Mouse (Mus musculus) cerebellum, postnatal 14 days (tissue): ENCODE measurements around the gene Setd7.
A peak's percentile ranks its signal among the peaks of the same experiment; 100 is the strongest.
"Not testable (repeated sequence)": the region's sequence is repeated elsewhere in the genome, so short reads cannot be mapped to it uniquely, and the experiment has no call there.

Experiments
- DNase-seq, 2 experiments: peaks; one replicate each; pipeline ENCODE4 v3.0.0; 2021; ENCODE audit warnings: mixed read lengths in 2 of 2

Setd7 gene

DNA sequence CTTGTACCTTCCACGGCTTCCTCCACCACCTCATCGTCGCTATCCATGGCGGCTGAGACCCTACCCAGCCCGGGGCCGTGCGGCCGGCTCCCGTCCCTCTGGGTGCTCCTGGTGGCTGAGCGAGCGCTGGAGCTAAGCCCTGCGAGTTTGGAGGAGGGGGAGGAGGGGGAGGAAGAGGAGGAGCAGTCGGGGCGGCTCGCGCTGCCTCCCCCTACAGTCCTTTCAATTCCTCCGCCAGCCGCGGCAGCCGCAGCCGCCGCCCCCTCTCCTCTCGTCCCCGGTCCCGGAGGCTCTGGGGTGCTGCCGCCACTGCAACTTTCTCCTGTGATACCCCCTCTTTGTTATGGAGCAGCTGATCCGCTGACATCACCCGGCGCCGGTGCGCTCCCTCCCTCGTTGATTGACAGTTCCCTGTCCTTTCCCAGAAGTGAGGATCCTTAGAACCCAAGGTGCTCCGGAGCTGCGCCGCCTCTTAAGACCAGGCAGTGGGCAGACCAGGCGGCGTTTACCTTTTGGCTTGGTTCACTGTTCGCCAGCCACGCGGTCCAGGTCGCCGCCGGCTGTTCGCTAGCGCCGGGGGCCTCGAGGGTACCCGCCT is at the start of gene Setd7:
TSS of gene Setd7 (minus strand) at position 369 of the 598 bp plus-strand sequence.
- DNase-seq = peak; percentile 80 to 84

GRCm38 (mm10) chr3:51604489-51604888 is 43.8 kb upstream of the Setd7 start:
- no peak for DNase-seq

DNA sequence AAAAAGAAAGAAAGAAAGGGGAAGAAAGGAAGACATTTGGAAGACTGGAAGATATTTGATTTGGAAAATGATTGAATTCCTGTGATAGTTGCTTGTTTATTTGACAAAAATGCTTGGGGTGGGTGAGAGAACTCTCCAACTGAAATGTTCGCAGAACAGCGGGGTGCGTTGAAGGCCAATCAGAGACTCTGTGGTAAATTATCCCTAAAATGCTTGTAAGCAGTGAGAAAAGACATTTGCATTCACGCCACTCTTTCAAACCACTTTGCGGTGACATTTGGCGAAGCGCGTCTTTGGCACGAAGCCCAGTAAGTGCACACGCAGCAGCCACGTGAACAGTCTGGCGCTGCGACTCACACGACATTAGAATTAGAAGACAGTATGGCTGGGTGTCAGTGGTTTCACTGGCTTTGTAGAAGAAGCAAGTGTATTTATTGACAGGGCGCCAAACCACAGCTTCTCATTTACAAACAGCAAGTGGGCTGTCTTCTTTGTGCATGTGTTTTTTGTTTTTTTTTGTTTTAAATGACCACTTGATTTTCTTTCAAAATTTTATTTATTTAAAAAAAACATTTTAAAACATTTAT is 43.1 kb upstream of the Setd7 start:
- peak; percentile 90 to 91 for DNase-seq

DNA sequence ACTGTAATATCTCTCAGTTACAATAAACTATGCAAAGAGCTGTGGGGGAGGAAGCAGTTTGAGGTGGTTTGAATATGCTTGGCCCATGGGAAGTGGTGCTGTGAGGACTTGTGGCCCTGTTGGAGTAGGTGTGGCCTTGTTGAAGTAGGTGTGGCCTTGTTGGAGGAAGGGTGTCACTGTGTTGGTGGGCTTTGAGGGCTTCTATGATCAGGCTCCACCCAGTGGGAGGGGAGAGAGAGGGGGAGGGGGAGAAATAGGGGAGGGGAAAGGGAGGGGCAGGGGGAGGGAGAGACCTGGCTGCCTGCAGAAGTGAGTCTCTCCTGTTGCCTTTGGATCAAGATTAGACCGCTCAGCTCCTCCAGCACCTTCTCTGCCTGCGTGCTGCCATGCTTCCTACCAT is 40.8 kb upstream of the Setd7 start:
- DNase-seq = no peak

DNA sequence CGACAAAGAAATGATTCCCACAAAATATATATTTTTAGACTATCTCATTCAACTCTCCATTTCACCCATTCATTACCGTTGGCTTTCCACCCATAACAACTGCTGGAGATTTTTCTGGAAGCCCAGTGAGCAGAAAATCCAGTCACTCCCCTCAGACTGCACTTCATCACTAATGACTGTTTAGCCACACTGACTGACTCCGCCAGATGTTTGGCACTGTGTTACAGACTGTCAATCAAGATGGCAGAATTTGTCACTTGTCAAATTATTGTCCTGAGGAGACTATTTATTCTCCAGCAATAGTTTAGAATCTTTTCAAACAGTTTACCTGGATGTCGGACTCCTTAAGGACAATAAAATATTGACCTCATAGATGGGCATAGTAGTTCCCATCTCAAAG is 40.0 kb upstream of the Setd7 start:
- DNase-seq = no peak

GRCm38 (mm10) chr3:51599057-51599630 is 38.5 kb upstream of the Setd7 start:
- DNase-seq = no peak

GRCm38 (mm10) chr3:51596538-51596937 is 35.9 kb upstream of the Setd7 start:
- no peak for DNase-seq

- DNase-seq = no peak
Measured at GRCm38 (mm10) chr3:51593506-51593905, 32.8 kb upstream of the Setd7 start.

DNA sequence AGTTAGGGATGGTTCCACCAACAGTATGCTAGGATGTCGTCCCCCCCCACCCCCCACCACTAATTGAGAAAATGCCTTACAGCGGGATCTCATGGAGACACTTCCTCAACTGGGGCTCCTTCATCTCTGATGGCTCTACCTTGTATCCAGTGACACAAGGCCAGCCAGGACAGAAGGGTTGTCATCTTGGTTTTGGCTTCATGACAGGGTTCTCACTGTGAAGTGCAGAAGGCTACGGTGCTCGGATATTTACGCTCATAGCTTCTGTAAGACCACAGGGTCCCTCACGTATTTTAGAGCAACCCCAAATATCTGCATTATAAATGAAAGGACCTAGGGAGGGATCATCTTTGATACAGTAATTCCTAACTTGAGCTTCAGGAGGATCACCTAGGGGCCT is 30.9 kb upstream of the Setd7 start:
- peak; percentile 24 to 61 for DNase-seq

DNA sequence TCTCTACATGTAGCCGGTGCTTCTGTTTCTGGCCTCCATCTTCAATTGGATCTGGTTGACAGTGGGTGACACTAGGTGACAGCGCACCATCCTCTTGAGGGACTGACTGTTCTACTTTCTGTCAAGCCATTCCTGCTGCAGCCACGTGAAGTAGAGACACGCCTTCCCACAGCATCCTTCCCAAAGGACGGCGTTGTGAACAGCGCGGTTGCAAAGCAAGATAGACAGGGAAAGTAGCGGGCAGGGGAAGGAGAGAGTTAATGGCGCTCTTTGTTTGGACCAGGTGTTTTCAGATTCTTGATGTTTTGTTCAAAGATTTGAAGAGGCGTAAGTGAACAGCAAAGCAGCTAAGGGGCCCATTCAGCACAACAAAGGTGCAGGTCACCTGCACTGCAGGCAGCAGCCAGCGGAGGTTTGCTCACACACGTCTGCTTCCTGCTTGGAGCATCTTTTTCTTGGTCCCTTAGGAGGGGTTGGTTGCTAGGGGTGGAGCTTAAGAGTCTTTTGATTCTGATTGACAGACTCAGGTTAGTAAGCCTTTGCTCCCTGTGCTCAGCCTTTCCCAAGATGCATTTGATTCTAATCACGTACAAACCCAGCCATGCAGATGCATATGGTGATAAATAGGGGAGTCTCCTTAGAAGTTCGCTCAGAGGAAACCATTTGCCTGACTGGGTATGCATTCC is 29.7 kb upstream of the Setd7 start:
- no peak for DNase-seq

DNA sequence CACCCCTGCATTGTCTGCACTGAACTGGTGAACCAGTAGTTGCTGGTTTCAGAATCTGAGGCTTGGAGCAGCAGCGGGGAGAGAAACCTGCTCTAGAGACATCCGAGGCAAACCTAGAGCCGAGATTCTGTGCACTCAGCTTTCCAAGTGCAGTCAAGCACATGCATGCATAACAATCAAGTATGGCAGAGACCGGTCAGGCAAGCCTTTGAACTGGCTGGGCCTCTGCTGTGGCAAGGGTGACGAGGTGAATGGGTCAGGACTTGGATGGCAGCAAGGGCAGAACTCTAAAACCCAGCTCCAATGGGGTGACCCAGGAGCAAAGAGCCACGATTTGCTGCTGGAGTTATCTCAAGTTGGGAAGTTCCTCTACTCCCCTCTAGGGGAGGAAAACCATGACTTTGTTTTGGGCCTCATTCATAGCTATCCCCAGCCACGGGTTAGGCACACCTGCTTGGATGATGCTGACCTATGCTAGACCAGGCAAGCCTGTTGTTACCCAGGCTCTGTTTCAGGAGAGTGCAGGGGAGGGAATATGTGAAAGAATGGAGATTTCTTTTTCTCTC is 27.1 kb upstream of the Setd7 start:
- no peak for DNase-seq

GRCm38 (mm10) chr3:51583574-51584391 is 23.1 kb upstream of the Setd7 start:
- DNase-seq = peak; percentile 91 to 94

DNA sequence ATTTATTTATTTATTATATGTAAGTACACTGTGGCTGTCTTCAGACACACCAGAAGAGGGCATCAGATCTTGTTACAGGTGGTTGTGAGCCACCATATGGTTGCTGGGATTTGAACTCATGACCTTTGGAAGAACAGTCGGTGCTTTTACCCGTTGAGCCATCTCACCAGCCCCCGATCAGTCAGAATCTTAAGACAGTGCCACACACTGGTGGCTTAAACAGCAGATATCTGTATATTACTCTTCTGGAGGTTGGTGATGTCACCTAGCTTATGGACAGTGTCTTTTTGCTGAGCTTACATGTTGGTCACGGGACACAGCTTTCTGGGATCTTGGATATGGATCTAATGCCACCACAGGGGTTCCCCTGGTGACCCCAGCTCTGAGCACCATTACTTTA is 18.6 kb upstream of the Setd7 start:
- not testable (repeated sequence) for DNase-seq

- peak in 1 of 2 experiments; percentile 21 for DNase-seq
Measured at GRCm38 (mm10) chr3:51577816-51578749, 17.4 kb upstream of the Setd7 start.

DNA sequence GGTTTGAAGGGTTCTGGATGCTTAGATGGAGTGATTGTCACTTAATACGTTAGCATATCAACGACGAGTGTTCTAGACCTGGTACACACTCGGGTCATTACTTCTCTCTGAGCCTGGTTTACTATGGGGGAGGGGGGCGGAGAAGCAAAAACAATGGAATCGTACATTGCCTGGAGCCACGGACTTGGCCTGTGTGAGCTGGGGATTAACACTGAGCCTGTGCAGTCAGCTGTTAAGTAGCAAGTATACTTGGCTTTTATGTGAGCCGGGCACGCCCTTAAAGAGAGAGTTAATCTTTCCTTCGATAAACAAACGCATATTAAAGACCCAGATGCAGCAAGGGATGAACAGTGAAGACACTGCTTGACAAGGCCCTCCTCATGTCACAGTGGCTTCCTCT is 16.7 kb upstream of the Setd7 start:
- DNase-seq = no peak

DNA sequence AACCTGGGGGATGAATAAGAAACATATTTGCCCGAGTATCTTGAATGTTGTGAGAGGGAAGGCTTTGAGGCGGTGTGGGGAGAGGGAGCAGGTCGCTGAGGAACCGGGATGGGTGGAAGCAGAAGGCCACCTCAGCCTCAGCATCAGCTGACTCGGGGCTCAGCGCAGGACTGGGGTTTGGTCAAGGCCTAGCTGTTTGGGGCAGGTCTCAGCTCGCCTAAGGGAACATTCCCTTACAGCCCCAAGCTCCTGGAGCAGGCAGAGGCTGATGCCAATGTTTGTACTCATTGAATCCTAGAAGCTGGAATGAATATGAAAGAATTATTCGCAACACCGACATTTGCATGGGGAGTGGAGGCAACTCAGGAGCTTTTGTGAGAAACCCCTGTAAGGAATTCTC is 13.2 kb upstream of the Setd7 start:
- no peak for DNase-seq

DNA sequence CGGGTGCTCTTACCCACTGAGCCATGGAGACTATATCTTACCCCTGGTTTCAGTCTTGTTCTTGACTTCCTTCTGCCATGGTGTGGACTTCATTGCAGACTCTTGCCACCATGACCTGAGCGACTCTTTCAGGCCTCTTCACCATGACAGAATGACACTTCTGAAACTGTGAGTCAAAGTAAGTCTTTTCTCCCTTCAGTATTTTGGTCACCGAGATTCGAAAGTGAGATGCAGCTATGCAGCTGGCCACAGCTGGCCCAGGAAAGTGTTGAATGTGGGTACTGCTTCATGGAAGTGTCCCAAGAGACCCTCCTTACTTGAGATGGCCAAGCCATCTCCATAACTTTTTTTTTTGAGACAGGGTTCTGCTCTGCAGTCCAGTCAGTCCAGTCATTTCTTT is 9.5 kb upstream of the Setd7 start:
- no peak for DNase-seq

DNA sequence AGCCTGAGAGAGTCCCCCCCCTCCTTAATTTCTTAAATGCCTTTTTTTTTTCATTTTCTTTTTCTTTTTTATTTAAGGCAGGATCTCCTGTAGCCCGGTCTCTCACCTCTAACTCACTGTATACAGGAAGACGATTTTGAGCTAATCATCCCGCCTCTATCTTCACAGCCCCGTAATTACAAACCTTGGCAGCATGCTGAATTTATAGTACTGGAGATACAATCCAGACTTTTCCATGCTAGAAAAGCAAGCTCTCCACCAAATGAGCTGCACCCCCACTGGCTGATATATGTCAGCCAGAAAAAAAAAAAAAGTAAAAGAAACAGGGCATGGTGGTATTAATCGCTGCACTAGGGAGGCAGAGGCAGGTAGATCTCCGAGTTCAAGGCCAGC is 1.3 kb upstream of the Setd7 start:
- no peak for DNase-seq

DNA sequence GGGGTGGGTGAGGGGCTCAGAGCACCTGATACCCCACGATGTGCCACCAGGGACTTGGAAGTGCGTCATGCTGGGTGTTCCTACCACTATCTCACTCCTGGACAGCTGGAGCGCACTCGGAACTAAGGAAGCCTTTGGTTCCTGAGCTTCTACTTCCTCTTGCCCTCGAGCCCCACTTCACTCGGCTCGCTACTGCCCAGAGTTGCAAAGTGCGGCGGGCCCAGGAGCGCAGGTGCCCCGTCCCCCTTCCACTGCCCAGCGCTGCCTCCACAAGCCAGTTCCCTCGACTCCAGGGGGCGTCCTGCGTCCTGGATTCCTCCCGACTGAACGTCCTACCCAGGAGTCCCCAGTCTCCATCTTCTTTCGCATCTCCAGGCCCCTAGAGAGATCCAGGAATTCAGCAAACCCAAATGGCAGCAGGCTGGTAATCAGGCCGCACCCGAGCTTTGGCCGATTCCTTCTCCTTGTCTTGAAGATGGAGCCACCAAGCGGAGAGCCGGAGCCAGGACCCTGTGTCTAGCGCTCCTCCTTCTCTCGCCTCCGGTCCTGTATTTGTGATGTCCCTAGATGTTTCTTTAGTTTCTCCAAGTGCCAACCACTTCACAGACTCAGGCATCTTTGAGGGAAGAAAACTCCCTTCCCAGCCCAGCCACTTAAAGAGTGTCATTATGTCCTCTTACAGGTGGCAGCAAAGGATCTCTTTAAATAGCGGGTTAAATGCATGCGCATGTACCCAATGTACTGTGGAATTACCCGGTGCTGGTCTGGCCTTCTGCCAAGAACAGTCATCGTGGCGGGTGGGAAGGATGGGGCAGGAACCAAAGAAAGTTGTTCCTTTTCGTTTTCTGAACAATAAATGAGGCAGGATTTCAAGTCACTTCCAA is 672 bp upstream of the Setd7 start:
- peak; percentile 75 to 76 for DNase-seq
